13 mouse cellular contexts compared by ENCODE assay signal in genomic region chr5:128027076-128027475, GRCm38 (mm10).
DNase-seq lines count a peak whose midpoint lies in the region; ATAC-seq and TF ChIP-seq lines count a peak whose summit lies in the region.
"Had no signal": no experiment of that assay in that cellular context is flagged by ENCODE, and none has a peak within 500 bp of the region (broad histone marks: within the 10 kb centered on the region; RNA-seq: fewer than 3 reads in every experiment).

No protein-coding gene starts in this region.

- no peak overlapping the region for H3K4me3 ChIP-seq in forebrain, postnatal 0 days (ENCODE audit: low read depth, low read length)
- no peak overlapping the region for H3K4me3 ChIP-seq in forebrain, embryonic 10.5 days
- no peak overlapping the region for H3K4me3 ChIP-seq in thymus, adult 2 months (ENCODE audit: control insufficient read depth, insufficient read depth, low read length)
- H3K4me3 ChIP-seq: heart, embryonic 15.5 days; midbrain, embryonic 12.5 days had no signal

- peak; percentile 30 for DNase-seq in forebrain, postnatal 0 days
- no peak for DNase-seq in forebrain, embryonic 10.5 days (ENCODE audit: extremely low spot score, low spot score)
- DNase-seq in layer of hippocampus, postnatal 36 days: peak; percentile 58 to 63
- peak; percentile 34 for DNase-seq in right cerebral cortex, postnatal 14 days
- DNase-seq in kidney, postnatal 14 days: no peak
- no peak for DNase-seq in kidney, postnatal 25 days
- no peak for DNase-seq in thymus, adult 2 months
- DNase-seq: lung, adult 18-20 months had no signal

- no peak overlapping the region for H3K27ac ChIP-seq in forebrain, postnatal 0 days (ENCODE audit: low read depth, low read length)
- no peak overlapping the region for H3K27ac ChIP-seq in forebrain, embryonic 10.5 days
- H3K27ac ChIP-seq in thymus, adult 2 months (ENCODE audit: control insufficient read depth, insufficient read depth, low read length): no peak overlapping the region
- H3K27ac ChIP-seq: heart, embryonic 15.5 days; midbrain, embryonic 12.5 days had no signal

- no peak for TF ChIP-seq POLR2A in thymus, adult 2 months (IDR thresholded peaks at IDR 0.05; ENCODE audit: control insufficient read depth, extremely low read depth, insufficient read depth, low read length, poor library complexity)

- H3K27me3 ChIP-seq in forebrain, postnatal 0 days (ENCODE audit: insufficient read depth, low read length): no peaks in the 10 kb centered on the region
- no peaks in the 10 kb centered on the region for H3K27me3 ChIP-seq in forebrain, embryonic 10.5 days (ENCODE audit: poor library complexity, severe bottlenecking)
- H3K27me3 ChIP-seq in thymus, adult 2 months (ENCODE audit: control insufficient read depth, insufficient read depth, low read length): no peaks in the 10 kb centered on the region
- H3K27me3 ChIP-seq: heart, embryonic 15.5 days; midbrain, embryonic 12.5 days had no signal

- H3K4me1 ChIP-seq in forebrain, postnatal 0 days (ENCODE audit: insufficient read depth): 0 out of 2 replicates have a peak, but pooled peaks cover 4% of the 10 kb centered on the region
- peaks cover 13% of the 10 kb centered on the region for H3K4me1 ChIP-seq in forebrain, embryonic 10.5 days
- no peaks in the 10 kb centered on the region for H3K4me1 ChIP-seq in thymus, adult 2 months (replicated peaks; ENCODE audit: control insufficient read depth, insufficient read depth, low read length)
- H3K4me1 ChIP-seq: heart, embryonic 15.5 days had no signal

- no peaks in the 10 kb centered on the region for H3K36me3 ChIP-seq in forebrain, postnatal 0 days (ENCODE audit: insufficient read depth)
- H3K36me3 ChIP-seq in forebrain, embryonic 10.5 days (replicated peaks): no peaks in the 10 kb centered on the region
- no peaks in the 10 kb centered on the region for H3K36me3 ChIP-seq in thymus, adult 2 months (ENCODE audit: control insufficient read depth, insufficient read depth, low read length)
- H3K36me3 ChIP-seq: heart, embryonic 15.5 days; midbrain, embryonic 12.5 days had no signal

- ATAC-seq in forebrain, postnatal 0 days: no peak
- peak; percentile 82 for ATAC-seq in frontal cortex, adult (ENCODE audit: low TSS enrichment)
- ATAC-seq: CD4-positive, CD25-positive, alpha-beta regulatory T cell, adult 4 months; intestine, embryonic 16.5 days had no signal

- no peak overlapping the region for H3K9ac ChIP-seq in forebrain, postnatal 0 days
- H3K9ac ChIP-seq: heart, embryonic 15.5 days; midbrain, embryonic 12.5 days had no signal

- H3K9me3 ChIP-seq in forebrain, postnatal 0 days (ENCODE audit: low read length): no peaks in the 10 kb centered on the region
- no peaks in the 10 kb centered on the region for H3K9me3 ChIP-seq in forebrain, embryonic 10.5 days
- H3K9me3 ChIP-seq: heart, embryonic 15.5 days; midbrain, embryonic 12.5 days had no signal

- TF ChIP-seq CTCF in forebrain, postnatal 0 days (IDR thresholded peaks at IDR 0.05; ENCODE audit: low read depth): no peak
- TF ChIP-seq CTCF in thymus, adult 2 months (IDR thresholded peaks at IDR 0.05; ENCODE audit: borderline replicate concordance, control insufficient read depth, extremely low read depth, insufficient read depth, low read length, poor library complexity): no peak

- no peak overlapping the region for H3K4me2 ChIP-seq in forebrain, postnatal 0 days (ENCODE audit: low read depth)
- H3K4me2 ChIP-seq: heart, embryonic 15.5 days; midbrain, embryonic 12.5 days had no signal

- 9% methylated on average over 2 of the region's 2 CpGs for WGBS in forebrain, postnatal 0 days
- 40% methylated on average over 2 of the region's 2 CpGs for WGBS in forebrain, embryonic 10.5 days
- WGBS in thymus, adult 2 months: 89% methylated on average over 2 of the region's 2 CpGs

Comparison
In these comparisons a context has a peak if more than half of its experiments do, and no peak if none do; other contexts are left out.
1. DNase-seq: peak in forebrain, postnatal 0 days (single experiment), layer of hippocampus, postnatal 36 days (2 of 2) and right cerebral cortex, postnatal 14 days (single experiment); none in forebrain, embryonic 10.5 days (single experiment), kidney, postnatal 14 days (single experiment), kidney, postnatal 25 days (0 of 2) and thymus, adult 2 months (single experiment).